In genomic region chr4:33119118-33119517, GRCm38 (mm10) we compare ENCODE assay signal across 9 mouse cellular contexts. TPM values are rescaled to one million over a fixed set of nuclear protein-coding genes. Genes with fewer than 3 reads are reported as not detected.
DNase-seq lines count a peak whose midpoint lies in the region; ATAC-seq and TF ChIP-seq lines count a peak whose summit lies in the region.
"Not testable (repeated sequence)": the region's sequence is repeated elsewhere in the genome, so short reads cannot be mapped to it uniquely, and the experiment has no call there.
"Had no signal": no experiment of that assay in that cellular context is flagged by ENCODE, and none has a peak within 500 bp of the region (broad histone marks: within the 10 kb centered on the region; RNA-seq: fewer than 3 reads in every experiment).

No protein-coding gene starts in this region.

- WGBS in heart, postnatal 0 days, result under 1% methylated on average over 3 of the region's 3 CpGs
- WGBS in lung, adult 2 months, result 1% methylated on average over 3 of the region's 3 CpGs

- not testable (repeated sequence) for H3K4me1 ChIP-seq in ES-E14 (ENCODE audit: control insufficient read depth in 2 of 2, insufficient read depth in 2 of 2, low read length in 2 of 2, poor library complexity in 1 of 2); heart, postnatal 0 days (ENCODE audit: control insufficient read depth, insufficient read depth); lung, adult 2 months (ENCODE audit: control insufficient read depth, insufficient read depth, low read length)

- H3K4me3 ChIP-seq in ES-E14 (ENCODE audit: insufficient read depth in 1 of 2, low read depth in 1 of 2, low read length in 2 of 2, poor library complexity in 1 of 2, severe bottlenecking in 1 of 2); heart, postnatal 0 days (ENCODE audit: low read depth, low read length); lung, adult 2 months (replicated peaks; ENCODE audit: extremely low read depth, low read depth, low read length): not testable (repeated sequence)

- TF ChIP-seq EP300 in heart, postnatal 0 days (IDR thresholded peaks at IDR 0.05; ENCODE audit: low read depth), result not testable (repeated sequence)

- not testable (repeated sequence) for H3K9me3 ChIP-seq in ES-E14 (ENCODE audit: control insufficient read depth, insufficient read depth, low read depth, low read length); heart, postnatal 0 days (replicated peaks; ENCODE audit: control insufficient read depth, low read length)

- H3K9ac ChIP-seq in ES-E14 (ENCODE audit: insufficient read depth, low read depth, low read length, poor library complexity, severe bottlenecking); heart, postnatal 0 days (replicated peaks; ENCODE audit: low read depth, low read length): not testable (repeated sequence)

- not testable (repeated sequence) for TF ChIP-seq POLR2A in lung, adult 2 months (IDR thresholded peaks at IDR 0.05; ENCODE audit: borderline replicate concordance, extremely low read depth, low read depth, low read length)

- not testable (repeated sequence) for H3K4me2 ChIP-seq in heart, postnatal 0 days (ENCODE audit: low read depth, low read length)

- in situ Hi-C loops in ES-E14 (cut with MboI; ENCODE audit: low sequenced_read_pairs in 2 of 2, unreplicated experiment in 2 of 2), result loop anchor here (10.0 to 25.0 kb wide), 2 partner anchors 532 to 534 kb away; no protein-coding TSS in a partner anchor

- not testable (repeated sequence) for H3K36me3 ChIP-seq in ES-E14 (ENCODE audit: control insufficient read depth, insufficient read depth, low read length, poor library complexity, severe bottlenecking); heart, postnatal 0 days (replicated peaks; ENCODE audit: control insufficient read depth, insufficient read depth, low read length)

- H3K27me3 ChIP-seq in heart, postnatal 0 days (ENCODE audit: control insufficient read depth, insufficient read depth, low read length), result not testable (repeated sequence)

- H3K27ac ChIP-seq in ES-E14 (ENCODE audit: insufficient read depth, low read depth, low read length, poor library complexity, severe bottlenecking); heart, postnatal 0 days (ENCODE audit: low read depth): not testable (repeated sequence)

- not testable (repeated sequence) for ATAC-seq in heart, postnatal 0 days (ENCODE audit: insufficient read depth, low read depth)

- DNase-seq in ES-E14 (ENCODE audit: low read depth, low spot score), result peak; percentile 72
- DNase-seq in c-Kit-positive CD71-negative TER-119-negative erythroid progenitor cells, embryonic 14.5 days (ENCODE audit: low read depth), result peak; percentile 52
- DNase-seq in fibroblast of lung, adult 2 months (ENCODE audit: low read depth), result peak; percentile 50
- peak; percentile 45 for DNase-seq in heart, postnatal 0 days (ENCODE audit: low spot score)
- DNase-seq in layer of hippocampus, adult 18-20 months (ENCODE audit: low spot score in 2 of 2), result peak; percentile 63 to 93
- DNase-seq in lung, adult 2 months, result peak; percentile 62
- DNase-seq in retina, postnatal 7 days (ENCODE audit: low read depth, low spot score), result peak; percentile 61
- DNase-seq in thymus, postnatal 25 days, result peak; percentile 81

- peak; percentile 77 for TF ChIP-seq CTCF in heart, postnatal 0 days (IDR thresholded peaks at IDR 0.05; ENCODE audit: low read depth)
- TF ChIP-seq CTCF in lung, adult 2 months (IDR thresholded peaks at IDR 0.05; ENCODE audit: insufficient read depth, low read length), result peak; percentile 59

TF ChIP-seq in ES-E14, 5 proteins besides CTCF, POLR2A, EP300 and RAD21:
- TF ChIP-seq ZNF384 (IDR thresholded peaks at IDR 0.05; ENCODE audit: low read depth, low read length) (peak; percentile 77), ZC3H11A (IDR thresholded peaks at IDR 0.05; ENCODE audit: borderline replicate concordance, low read depth, low read length) (peak; percentile 91)

RNA-seq across cellular contexts. Expression of gene Gabrr1, which starts 13.2 kb away (rescaled TPM):
- 0.79 and 0.89 TPM in 2 replicates for total RNA-seq in ES-E14 (2012; rRNA removed)
- total RNA-seq in heart, postnatal 0 days (2014; rRNA removed; ENCODE audit: low replicate concordance), result not detected in 2 replicates
- polyA plus RNA-seq in heart, postnatal 0 days (2015; fragmentation: Nextera tagmentation; extraction: Ambion mirVana), result not detected in 2 replicates
- under 1 TPM in 1 of 2 experiments, not detected in 1; 0.13 TPM for total RNA-seq in layer of hippocampus, adult 18-20 months (2021)
- polyA plus RNA-seq in lung, adult 2 months (2012; rRNA removed), result 0.06 TPM in 1 of 2 replicates, not detected in the other
- polyA plus RNA-seq: limb, embryonic 12.5 days had no signal

RNA-seq across cellular contexts. Expression of gene Gabrr2, which starts 56.3 kb away (rescaled TPM):
- not detected in 2 replicates for total RNA-seq in ES-E14 (2012; rRNA removed)
- not detected in 2 replicates for total RNA-seq in heart, postnatal 0 days (2014; rRNA removed; ENCODE audit: low replicate concordance)
- 0.26 TPM in 1 of 2 replicates, not detected in the other for polyA plus RNA-seq in heart, postnatal 0 days (2015; fragmentation: Nextera tagmentation; extraction: Ambion mirVana)
- under 1 TPM; 0.62 to 0.81 TPM for total RNA-seq in layer of hippocampus, adult 18-20 months (2021)
- 1.3 TPM in 2 replicates for polyA plus RNA-seq in lung, adult 2 months (2012; rRNA removed)
